Mouse (Mus musculus): ENCODE measurements around the gene Gmppb.
A peak's percentile ranks its signal among the peaks of the same experiment; 100 is the strongest.

Gene Gmppb

GRCm38 (mm10) chr9:108051184-108051930 is 2.3 kb downstream of the Gmppb start:
- no peak for DNase-seq (ENCODE audit: low read depth in 1 of 2, low spot score in 2 of 2)

DNA sequence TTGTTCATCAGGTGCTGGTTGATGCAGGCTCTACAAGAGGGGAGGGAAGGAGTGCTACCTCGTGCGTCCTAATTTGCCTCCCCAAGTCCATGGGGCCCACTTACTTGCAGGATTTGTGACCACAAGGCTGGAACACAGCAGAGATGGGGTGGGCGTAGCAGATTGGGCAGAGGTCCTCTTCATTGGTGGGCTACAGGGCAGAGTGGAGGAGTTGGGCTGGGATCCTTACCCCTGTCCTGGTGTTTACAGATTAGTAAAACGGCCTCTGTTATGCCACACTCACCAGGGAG is 2.8 kb downstream of the Gmppb start:
- DNase-seq (ENCODE audit: low read depth in 1 of 2, low spot score in 2 of 2), result no peak

GRCm38 (mm10) chr9:108052411-108052810 is 3.4 kb downstream of the Gmppb start:
- no peak for DNase-seq (ENCODE audit: low read depth in 1 of 2, low spot score in 2 of 2)

DNA sequence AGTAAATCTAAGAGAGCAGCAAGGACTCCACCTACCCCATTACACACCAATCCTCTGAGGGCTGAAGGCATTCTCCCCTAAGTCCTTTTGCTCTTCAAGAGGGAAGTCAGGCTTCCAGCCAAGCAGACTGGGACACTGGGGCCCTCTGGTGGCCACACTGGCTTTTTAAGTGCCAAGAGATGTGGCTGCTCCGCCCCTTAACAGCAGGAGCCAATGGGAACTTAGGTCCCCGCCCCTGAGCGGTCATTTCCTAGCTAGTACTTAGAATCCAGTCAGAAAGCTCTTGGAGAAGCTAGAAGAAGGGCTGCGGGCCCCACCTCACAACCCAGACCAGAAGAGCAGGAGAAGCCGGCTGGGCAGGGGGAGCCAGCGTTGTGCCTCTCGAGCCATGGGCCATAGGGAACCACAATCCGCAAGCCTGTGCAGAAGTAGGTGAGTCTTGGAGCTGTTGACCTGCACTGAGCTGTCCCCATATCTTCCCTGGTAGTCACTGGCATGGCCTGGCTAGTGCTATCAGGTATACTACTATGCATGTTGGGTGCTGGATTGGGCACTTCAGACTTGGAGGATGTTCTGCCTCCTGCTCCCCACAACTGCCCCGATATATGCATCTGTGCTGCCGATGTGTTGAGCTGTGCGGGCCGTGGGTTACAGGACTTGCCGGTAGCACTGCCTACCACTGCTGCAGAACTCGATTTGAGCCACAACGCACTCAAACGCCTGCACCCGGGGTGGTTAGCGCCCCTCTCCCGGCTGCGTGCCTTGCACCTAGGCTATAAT is 4.0 kb downstream of the Gmppb start, which contains the start of gene Amigo3:
Gene Amigo3, plus strand, starts transcription at position 275 of the 780 bp plus-strand sequence.
- peak; percentile 89 to 97 for DNase-seq (ENCODE audit: low read depth in 1 of 2, low spot score in 2 of 2)

DNA sequence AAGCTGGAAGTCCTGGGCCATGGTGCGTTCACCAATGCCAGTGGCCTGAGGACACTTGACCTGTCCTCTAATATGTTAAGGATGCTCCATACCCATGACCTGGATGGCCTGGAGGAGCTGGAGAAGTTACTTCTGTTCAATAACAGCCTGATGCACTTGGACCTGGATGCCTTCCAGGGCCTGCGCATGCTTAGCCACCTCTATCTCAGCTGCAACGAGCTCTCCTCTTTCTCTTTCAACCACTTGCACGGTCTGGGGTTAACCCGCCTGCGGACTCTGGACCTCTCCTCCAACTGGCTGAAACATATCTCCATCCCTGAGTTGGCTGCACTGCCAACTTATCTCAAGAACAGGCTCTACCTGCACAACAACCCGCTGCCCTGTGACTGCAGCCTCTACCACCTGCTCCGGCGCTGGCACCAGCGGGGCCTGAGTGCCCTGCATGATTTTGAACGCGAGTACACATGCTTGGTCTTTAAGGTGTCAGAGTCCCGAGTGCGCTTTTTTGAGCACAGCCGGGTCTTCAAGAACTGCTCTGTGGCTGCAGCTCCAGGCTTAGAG is 4.7 kb downstream of the Gmppb start:
- DNase-seq (ENCODE audit: low read depth in 1 of 2, low spot score in 2 of 2), result no peak

DNA sequence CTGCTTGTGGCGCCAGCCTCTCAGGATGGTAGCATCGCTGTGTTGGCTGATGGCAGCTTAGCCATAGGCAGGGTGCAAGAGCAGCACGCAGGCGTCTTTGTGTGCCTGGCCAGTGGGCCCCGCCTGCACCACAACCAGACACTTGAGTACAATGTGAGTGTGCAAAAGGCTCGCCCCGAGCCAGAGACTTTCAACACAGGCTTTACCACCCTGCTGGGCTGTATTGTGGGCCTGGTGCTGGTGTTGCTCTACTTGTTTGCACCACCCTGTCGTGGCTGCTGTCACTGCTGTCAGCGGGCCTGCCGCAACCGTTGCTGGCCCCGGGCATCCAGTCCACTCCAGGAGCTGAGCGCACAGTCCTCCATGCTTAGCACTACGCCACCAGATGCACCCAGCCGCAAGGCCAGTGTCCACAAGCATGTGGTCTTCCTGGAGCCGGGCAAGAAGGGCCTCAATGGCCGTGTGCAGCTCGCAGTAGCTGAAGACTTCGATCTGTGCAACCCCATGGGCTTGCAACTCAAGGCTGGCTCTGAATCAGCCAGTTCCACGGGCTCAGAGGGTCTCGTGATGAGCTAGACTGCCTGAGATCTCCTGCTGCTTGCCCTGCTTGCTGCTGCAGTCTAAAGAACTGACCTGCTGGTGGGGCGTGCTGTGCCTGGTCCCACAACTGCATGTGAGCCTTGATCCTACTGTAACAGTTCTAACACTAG is 5.4 kb downstream of the Gmppb start:
- no peak for DNase-seq (ENCODE audit: low read depth in 1 of 2, low spot score in 2 of 2)

GRCm38 (mm10) chr9:108055061-108055460 is 6.0 kb downstream of the Gmppb start:
- no peak for DNase-seq (ENCODE audit: low read depth in 1 of 2, low spot score in 2 of 2)

GRCm38 (mm10) chr9:108055661-108056237 is 6.7 kb downstream of the Gmppb start:
- DNase-seq (ENCODE audit: low read depth in 1 of 2, low spot score in 2 of 2), result no peak

GRCm38 (mm10) chr9:108056361-108057261 is 7.6 kb downstream of the Gmppb start:
- no peak for DNase-seq (ENCODE audit: low read depth in 1 of 2, low spot score in 2 of 2)

GRCm38 (mm10) chr9:108057262-108057562 is 8.2 kb downstream of the Gmppb start:
- no peak for DNase-seq (ENCODE audit: low read depth in 1 of 2, low spot score in 2 of 2)

GRCm38 (mm10) chr9:108058291-108058690 is 9.2 kb downstream of the Gmppb start:
- DNase-seq (ENCODE audit: low read depth in 1 of 2, low spot score in 2 of 2), result no peak

DNA sequence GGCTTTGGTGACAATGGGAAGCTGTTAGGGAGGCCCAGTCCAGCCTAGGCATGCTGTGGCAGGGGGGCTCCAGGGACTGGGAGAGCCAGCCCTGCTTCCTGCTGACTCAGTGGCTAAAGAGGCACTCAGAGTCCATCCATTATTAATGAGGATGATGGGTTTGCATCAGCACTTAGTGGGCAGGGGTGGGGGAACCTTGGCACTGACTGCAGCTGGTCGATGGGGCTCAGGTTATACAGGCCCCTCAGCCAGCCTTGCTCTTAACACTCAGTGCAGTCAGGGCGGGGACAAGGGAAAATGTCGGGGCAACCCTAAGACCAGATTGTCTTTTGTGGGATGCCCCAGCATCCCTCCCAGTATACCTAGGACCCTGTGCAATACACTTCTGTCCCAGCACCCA is 13.1 kb downstream of the Gmppb start:
- DNase-seq (ENCODE audit: low read depth in 1 of 2, low spot score in 2 of 2), result no peak

DNA sequence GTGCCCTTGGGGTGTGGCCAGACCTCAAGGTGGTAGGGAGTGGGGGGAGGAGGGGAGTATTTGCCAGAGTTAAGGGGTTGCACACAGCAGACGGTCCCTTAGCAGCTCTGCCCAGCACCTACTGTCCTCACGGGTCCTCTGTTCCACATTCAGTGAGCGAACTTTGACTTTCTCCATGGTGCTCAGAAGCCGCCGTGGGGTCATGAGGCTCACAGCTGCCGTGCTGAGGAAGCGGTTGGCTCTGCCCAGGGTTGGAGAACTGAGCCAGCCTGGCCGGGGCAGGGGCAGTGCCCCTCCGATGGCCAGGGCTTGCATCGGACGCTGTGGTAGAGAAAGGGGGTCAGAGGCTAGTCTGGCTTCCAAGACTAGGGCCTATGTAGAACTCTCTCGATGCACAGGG is 14.3 kb downstream of the Gmppb start:
- no peak for DNase-seq (ENCODE audit: low read depth in 1 of 2, low spot score in 2 of 2)

- DNase-seq (ENCODE audit: low read depth in 1 of 2, low spot score in 2 of 2), result no peak
These were observed 16.5 kb downstream of the Gmppb start for GRCm38 (mm10) chr9:108065491-108066011.

GRCm38 (mm10) chr9:108067199-108067598 is 18.2 kb downstream of the Gmppb start:
- DNase-seq (ENCODE audit: low read depth in 1 of 2, low spot score in 2 of 2), result no peak

- DNase-seq (ENCODE audit: low read depth in 1 of 2, low spot score in 2 of 2), result peak; percentile 58 to 72
These were observed 18.9 kb downstream of the Gmppb start for GRCm38 (mm10) chr9:108067900-108068299.

- no peak for DNase-seq (ENCODE audit: low read depth in 1 of 2, low spot score in 2 of 2)
These were observed 20.0 kb downstream of the Gmppb start for GRCm38 (mm10) chr9:108069007-108069406.

- DNase-seq (ENCODE audit: low read depth in 1 of 2, low spot score in 2 of 2), result no peak
These were observed 20.5 kb downstream of the Gmppb start for GRCm38 (mm10) chr9:108069529-108069928.

GRCm38 (mm10) chr9:108071801-108072200 is 22.8 kb downstream of the Gmppb start:
- no peak for DNase-seq (ENCODE audit: low read depth in 1 of 2, low spot score in 2 of 2)

GRCm38 (mm10) chr9:108072481-108072924 is 23.5 kb downstream of the Gmppb start:
- no peak for DNase-seq (ENCODE audit: low read depth in 1 of 2, low spot score in 2 of 2)
